Mouse (Mus musculus) neural tube, embryonic 11.5 days (tissue): ENCODE results near the gene Gpr157. TPM values are rescaled to one million over a fixed set of nuclear protein-coding genes. Genes with fewer than 3 reads are reported as not detected.
A peak's percentile ranks its signal among the peaks of the same experiment; 100 is the strongest.

Experiments
- ATAC-seq: fragments of 200-750 bp; cut with Nextera tagmentation; 2 replicates; pipeline ENCODE4 v1.8.0; 2017; ENCODE audit warnings: moderate number of reproducible peaks, mild to moderate bottlenecking, moderate TSS enrichment, moderate library complexity; ENCODE audit not compliant: insufficient read depth, low FRiP score, low TSS enrichment
- DNase-seq: peaks from one replicate; pipeline ENCODE4 v3.0.0-alpha.2; 2015; ENCODE audit warnings: low spot score
- H3K27ac ChIP-seq: fragments of 300-500 bp; sonication (generic); 2 replicates; pipeline ENCODE4 v1.5.1; 2014; ENCODE audit warnings: low read depth, mild to moderate bottlenecking, low read length
- H3K27me3 ChIP-seq: fragments of 300-500 bp; sonication (generic); 2 replicates; pipeline ENCODE4 v1.6.1; 2014; ENCODE audit warnings: mild to moderate bottlenecking, low read length, mixed read lengths; ENCODE audit not compliant: control insufficient read depth, insufficient read depth
- H3K36me3 ChIP-seq: fragments of 300-500 bp; sonication (generic); 2 replicates; pipeline ENCODE4 v1.6.1; 2014; ENCODE audit warnings: mild to moderate bottlenecking, low read length, moderate library complexity, mixed read lengths; ENCODE audit not compliant: control insufficient read depth, insufficient read depth
- H3K4me1 ChIP-seq: fragments of 300-500 bp; sonication (generic); 2 replicates; pipeline ENCODE4 v1.6.1; 2014; ENCODE audit warnings: low read length, mixed read lengths; ENCODE audit not compliant: control insufficient read depth, insufficient read depth
- H3K4me2 ChIP-seq: fragments of 300-500 bp; sonication (generic); 2 replicates; pipeline ENCODE4 v1.6.1; 2014; ENCODE audit warnings: low read depth, mild to moderate bottlenecking, moderate library complexity
- H3K4me3 ChIP-seq: fragments of 300-500 bp; sonication (generic); 2 replicates; pipeline ENCODE4 v1.5.1; 2014; ENCODE audit warnings: low read depth, low read length
- H3K9ac ChIP-seq: fragments of 300-500 bp; sonication (generic); 2 replicates; pipeline ENCODE4 v1.6.1; 2014; ENCODE audit warnings: mild to moderate bottlenecking, low read length
- H3K9me3 ChIP-seq: fragments of 300-500 bp; sonication (generic); 2 replicates; pipeline ENCODE4 v1.6.1; 2016; ENCODE audit warnings: low read length; ENCODE audit not compliant: control insufficient read depth
- WGBS: fragments of 180-500 bp; shearing (Covaris S2); extraction: QIAGEN DNeasy Blood & Tissue Kit; methylation state at CpG from one replicate; pipeline ENCODE4 v1.1.7; 2014; 5-methylcytosine and 5-hydroxymethylcytosine counted together
- polyA plus RNA-seq: library from polyadenylated mRNA; unstranded; fragments of >200 nt; fragmentation: Nextera tagmentation; extraction: Ambion mirVana; gene quantifications from 2 replicates; pipeline ENCODE4 v1.2.1, GENCODE M21; 2014

Gpr157 gene
- polyA plus RNA-seq, 1 experiment from 2014 or later: 0.28 TPM

- ATAC-seq (no peak), DNase-seq (no peak)
- no peak overlapping the region for H3K27ac ChIP-seq
- H3K4me1 ChIP-seq: peaks cover 14% of the 10 kb centered on the region
- no peaks in the 10 kb centered on the region for H3K36me3 ChIP-seq
- WGBS: 15% methylated on average over 15 of the region's 15 CpGs
- H3K27me3 ChIP-seq: peaks cover 23% of the 10 kb centered on the region
- H3K4me2 ChIP-seq: peak overlapping the region; percentile 93
- H3K4me3 ChIP-seq: peak overlapping the region; percentile 42
- H3K9ac ChIP-seq: peak overlapping the region; percentile 53
- H3K9me3 ChIP-seq: no peaks in the 10 kb centered on the region
These were observed 38.0 kb upstream of the Gpr157 start for GRCm38 (mm10) chr4:150049157-150049513.

- 17% methylated on average over 13 of the region's 13 CpGs for WGBS
- no peak overlapping the region for H3K4me3 ChIP-seq
- H3K27me3 ChIP-seq: peaks cover 23% of the 10 kb centered on the region
- no peak overlapping the region for H3K27ac ChIP-seq
- no peaks in the 10 kb centered on the region for H3K36me3 ChIP-seq
- ATAC-seq (no peak), DNase-seq (no peak)
- no peak overlapping the region for H3K9ac ChIP-seq
- H3K9me3 ChIP-seq: no peaks in the 10 kb centered on the region
- H3K4me2 ChIP-seq: no peak overlapping the region
- H3K4me1 ChIP-seq: peaks cover 14% of the 10 kb centered on the region
These were observed 37.5 kb upstream of the Gpr157 start for GRCm38 (mm10) chr4:150049564-150050226.

GRCm38 (mm10) chr4:150051514-150051913, 35.7 kb upstream of the Gpr157 start:
- H3K27me3 ChIP-seq: peaks cover 23% of the 10 kb centered on the region
- no peak for DNase-seq
- WGBS: 78% methylated on average over 8 of the region's 8 CpGs

GRCm38 (mm10) chr4:150052380-150052779, 34.8 kb upstream of the Gpr157 start:
- H3K4me1 ChIP-seq: peaks cover 14% of the 10 kb centered on the region
- H3K36me3 ChIP-seq: no peaks in the 10 kb centered on the region
- ATAC-seq: no peak
- peaks cover 21% of the 10 kb centered on the region for H3K27me3 ChIP-seq
- no peak overlapping the region for H3K4me3 ChIP-seq
- DNase-seq: no peak
- no peak overlapping the region for H3K4me2 ChIP-seq
- no peak overlapping the region for H3K27ac ChIP-seq
- H3K9ac ChIP-seq: no peak overlapping the region
- WGBS: 94% methylated on average over 3 of the region's 3 CpGs
- H3K9me3 ChIP-seq: no peaks in the 10 kb centered on the region

More at GRCm38 (mm10) chr4:150051514-150051913, 35.7 kb upstream of the Gpr157 start:
- no peak overlapping the region for H3K9ac ChIP-seq
- H3K36me3 ChIP-seq: no peaks in the 10 kb centered on the region
- no peaks in the 10 kb centered on the region for H3K9me3 ChIP-seq
- H3K4me1 ChIP-seq: peaks cover 14% of the 10 kb centered on the region
- H3K4me2 ChIP-seq: no peak overlapping the region
- H3K4me3 ChIP-seq: no peak overlapping the region
- H3K27ac ChIP-seq: no peak overlapping the region
- ATAC-seq: no peak

DNA sequence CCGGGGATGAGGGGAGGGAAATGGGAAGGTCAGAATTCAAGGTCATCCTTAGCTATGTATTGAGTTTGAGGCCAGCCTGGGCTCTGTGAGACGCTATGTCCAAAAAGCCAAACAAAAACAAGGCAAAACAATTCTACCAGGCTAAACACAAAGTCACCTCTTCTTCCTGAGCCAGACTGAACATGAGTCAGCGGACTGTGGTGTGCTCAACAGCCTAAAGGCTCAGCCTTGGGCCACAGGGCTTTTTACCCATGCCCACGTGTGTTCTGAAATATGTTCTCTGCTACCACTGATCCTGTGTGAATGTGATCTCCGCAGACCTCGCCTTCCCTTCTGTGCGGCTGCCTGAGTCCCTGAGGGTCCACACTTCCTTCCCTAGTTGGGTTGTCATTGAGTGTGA, 31.0 kb upstream of the Gpr157 start:
- H3K4me1 ChIP-seq: no peaks in the 10 kb centered on the region
- no peak for DNase-seq
- no peak overlapping the region for H3K9ac ChIP-seq
- ATAC-seq: no peak
- no peaks in the 10 kb centered on the region for H3K36me3 ChIP-seq
- 88% methylated on average over 7 of the region's 7 CpGs for WGBS
- no peaks in the 10 kb centered on the region for H3K9me3 ChIP-seq
- H3K4me2 ChIP-seq: no peak overlapping the region
- no peak overlapping the region for H3K27ac ChIP-seq
- H3K27me3 ChIP-seq: no peaks in the 10 kb centered on the region
- H3K4me3 ChIP-seq: no peak overlapping the region

GRCm38 (mm10) chr4:150057722-150058121, 29.4 kb upstream of the Gpr157 start:
- Histone ChIP-seq H3K36me3 (no peaks in the 10 kb centered on the region), H3K4me2 (no peak overlapping the region), H3K27me3 (no peaks in the 10 kb centered on the region), H3K4me3 (no peak overlapping the region), H3K9me3 (no peaks in the 10 kb centered on the region), H3K9ac (no peak overlapping the region), H3K27ac (no peak overlapping the region), H3K4me1 (no peaks in the 10 kb centered on the region)
- DNase-seq (no peak), ATAC-seq (no peak)
- 91% methylated on average over 12 of the region's 12 CpGs for WGBS

DNA sequence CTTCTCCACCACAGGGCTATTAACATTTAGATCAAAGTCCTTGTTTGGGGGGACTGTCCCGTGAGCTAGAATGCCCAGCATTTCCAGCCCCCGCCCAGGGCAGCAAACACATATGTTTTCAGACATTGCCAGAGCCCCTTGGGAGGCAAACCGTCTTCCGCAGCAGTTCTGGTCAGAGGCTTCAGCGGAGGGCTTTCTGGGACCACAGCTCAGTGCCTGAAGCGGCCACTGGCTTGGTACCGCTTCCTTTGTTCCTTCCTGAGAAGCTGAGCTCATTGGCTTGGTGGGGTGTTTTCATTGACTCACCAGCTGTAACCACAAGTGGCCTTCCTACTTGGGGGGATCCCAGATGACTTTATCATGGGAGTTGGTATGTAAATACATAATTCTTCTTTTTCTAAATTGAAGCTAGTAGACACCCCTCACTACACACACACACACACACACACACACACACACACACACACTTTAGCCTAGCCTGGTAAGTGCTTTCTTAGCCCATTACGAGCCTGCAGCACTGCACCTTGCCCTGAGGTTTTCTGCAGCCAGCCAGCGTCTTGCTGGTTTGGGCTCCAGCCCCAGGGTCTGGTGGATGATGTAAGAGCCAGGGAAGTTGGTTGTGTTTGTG, 27.2 kb upstream of the Gpr157 start:
- no peak for ATAC-seq
- Histone ChIP-seq H3K36me3 (no peaks in the 10 kb centered on the region), H3K4me2 (no peak overlapping the region), H3K27me3 (no peaks in the 10 kb centered on the region), H3K9me3 (no peaks in the 10 kb centered on the region), H3K9ac (no peak overlapping the region), H3K27ac (no peak overlapping the region), H3K4me3 (no peak overlapping the region), H3K4me1 (no peaks in the 10 kb centered on the region)
- WGBS: 55% methylated on average over 9 of the region's 9 CpGs
- no peak for DNase-seq

GRCm38 (mm10) chr4:150060469-150061170, 26.5 kb upstream of the Gpr157 start:
- WGBS: 79% methylated on average over 23 of the region's 23 CpGs
- DNase-seq: no peak
- Histone ChIP-seq H3K4me3 (no peak overlapping the region), H3K9ac (no peak overlapping the region), H3K4me1 (no peaks in the 10 kb centered on the region), H3K27ac (no peak overlapping the region), H3K4me2 (no peak overlapping the region), H3K36me3 (no peaks in the 10 kb centered on the region), H3K9me3 (no peaks in the 10 kb centered on the region), H3K27me3 (no peaks in the 10 kb centered on the region)
- ATAC-seq: no peak
